ENCODE assay signal across 8 mouse cellular contexts in genomic region chr2:94157592-94158519, GRCm38 (mm10). TPM values are rescaled to one million over a fixed set of nuclear protein-coding genes. Genes with fewer than 3 reads are reported as not detected.
A peak's percentile ranks its signal among the peaks of the same experiment; 100 is the strongest.
DNase-seq lines count a peak whose midpoint lies in the region; ATAC-seq lines count a peak whose summit lies in the region.

TSS of gene Hsd17b12 (minus strand) at chr2:94157964.

- peaks cover 14% of the 10 kb centered on the region for H3K4me1 ChIP-seq in intestine, embryonic 14.5 days (replicated peaks; ENCODE audit: control insufficient read depth, insufficient read depth, low read length)

- peak; percentile 91 for DNase-seq in adrenal gland, adult 18-20 months (ENCODE audit: low spot score in 2 of 2)
- peak; percentile 100 for DNase-seq in embryo, embryonic 11 days
- DNase-seq in gastrocnemius, postnatal 25 days = peak; percentile 99
- DNase-seq in intestine, embryonic 14.5 days (ENCODE audit: low spot score) = peak; percentile 94
- DNase-seq in left cerebral cortex, postnatal 14 days (ENCODE audit: low spot score in 2 of 2) = peak; percentile 100
- peak; percentile 100 for DNase-seq in mesoderm, embryonic 11.5 days (ENCODE audit: low read depth, low spot score)
- DNase-seq in right cerebral cortex, postnatal 36 days (ENCODE audit: low spot score in 2 of 2) = peak; percentile 100
- DNase-seq in yolk sac, embryonic 10.5 days (ENCODE audit: low spot score) = peak; percentile 100

- peak within 1 kb of the TSS; percentile 94 for H3K4me3 ChIP-seq in intestine, embryonic 14.5 days (ENCODE audit: low read depth, low read length)

- 0% methylated on average over 69 of the region's 69 CpGs for WGBS in intestine, embryonic 14.5 days

- H3K9ac ChIP-seq in intestine, embryonic 14.5 days (ENCODE audit: low read length) = peak within 1 kb of the TSS; percentile 89

- intact Hi-C loops in left cerebral cortex, postnatal 14 days (cut with DNase I) = no loop called here

- H3K9me3 ChIP-seq in intestine, embryonic 14.5 days (ENCODE audit: control insufficient read depth, low read length) = no peaks in the 10 kb centered on the region

- peak within 1 kb of the TSS; percentile 94 for H3K27ac ChIP-seq in intestine, embryonic 14.5 days (ENCODE audit: low read depth)

- ATAC-seq in intestine, embryonic 14.5 days (replicated peaks; ENCODE audit: low FRiP score, low TSS enrichment, low read depth) = peak; percentile 100

- peak within 1 kb of the TSS; percentile 80 for H3K4me2 ChIP-seq in intestine, embryonic 14.5 days (ENCODE audit: low read length)

- no peaks in the 10 kb centered on the region for H3K27me3 ChIP-seq in intestine, embryonic 14.5 days (replicated peaks; ENCODE audit: control insufficient read depth, insufficient read depth, low read length)

- no peaks in the 10 kb centered on the region; the same call in 1 of the 2 replicates for H3K36me3 ChIP-seq in intestine, embryonic 14.5 days (ENCODE audit: control insufficient read depth, insufficient read depth, low read length)

RNA-seq across cellular contexts. Expression of gene Hsd17b12, which starts in this region (rescaled TPM):
- 100 to 1,000 TPM; 241 to 260 TPM for total RNA-seq in adrenal gland, adult 18-20 months (2021)
- total RNA-seq in gastrocnemius, postnatal 25 days (2021) = 10 to 100 TPM in 1 of 2 experiments, 1 to 10 TPM in 1; 6.9 to 11.1 TPM
- 136 and 141 TPM in 2 replicates for polyA plus RNA-seq in intestine, embryonic 14.5 days (2014; fragmentation: Nextera tagmentation; extraction: Ambion mirVana)
- 10 to 100 TPM; 73.0 to 79.2 TPM for total RNA-seq in left cerebral cortex, postnatal 14 days (2021)

Comparison
In these comparisons a context has a peak if more than half of its experiments do, and no peak if none do; other contexts are left out.
1. Peak in every context shown above with its lines: DNase-seq, ATAC-seq, H3K4me3 ChIP-seq and H3K27ac ChIP-seq.
2. RNA of gene Hsd17b12 (total RNA-seq): 241 to 260 TPM in adrenal gland, adult 18-20 months and 73.0 to 79.2 TPM in left cerebral cortex, postnatal 14 days; 6.9 to 11.1 TPM in gastrocnemius, postnatal 25 days; every median in the first group is over 4 times any median in the second.